Mouse (Mus musculus) kidney, postnatal 0 days (tissue): ENCODE measurements around the gene Pip4k2b. TPM values are rescaled to one million over a fixed set of nuclear protein-coding genes. Genes with fewer than 3 reads are reported as not detected.
A peak's percentile ranks its signal among the peaks of the same experiment; 100 is the strongest.
"Not testable (repeated sequence)": the region's sequence is repeated elsewhere in the genome, so short reads cannot be mapped to it uniquely, and the experiment has no call there.

Source experiments
- ATAC-seq: fragments of 200-750 bp; cut with Nextera tagmentation; replicated peaks from 2 replicates; pipeline ENCODE4 v1.8.0; 2017; ENCODE audit warnings: low read depth, moderate number of reproducible peaks, moderate TSS enrichment, moderate library complexity; ENCODE audit not compliant: low FRiP score
- DNase-seq: peaks from one replicate; pipeline ENCODE4 v3.0.0-alpha.2; 2016; ENCODE audit warnings: low spot score
- H3K27ac ChIP-seq: fragments of 300-500 bp; sonication (generic); 2 replicates; pipeline ENCODE4 v1.5.1; 2014; ENCODE audit warnings: mild to moderate bottlenecking
- H3K27me3 ChIP-seq: fragments of 300-500 bp; sonication (generic); 2 replicates; pipeline ENCODE4 v1.6.1; 2014; ENCODE audit warnings: low read length, mixed read lengths; ENCODE audit not compliant: insufficient read depth
- H3K36me3 ChIP-seq: fragments of 300-500 bp; sonication (generic); 2 replicates; pipeline ENCODE4 v1.6.1; 2014; ENCODE audit warnings: low read length, mixed read lengths; ENCODE audit not compliant: insufficient read depth
- H3K4me1 ChIP-seq: fragments of 300-500 bp; sonication (generic); replicated peaks from 2 replicates; pipeline ENCODE4 v1.6.1; 2014; ENCODE audit warnings: antibody characterized with exemption, low read length, mixed read lengths; ENCODE audit not compliant: insufficient read depth
- H3K4me2 ChIP-seq: fragments of 300-500 bp; sonication (generic); 2 replicates; pipeline ENCODE4 v1.6.1; 2014; ENCODE audit warnings: mild to moderate bottlenecking, low read length, moderate library complexity, mixed read lengths
- H3K4me3 ChIP-seq: fragments of 300-500 bp; sonication (generic); replicated peaks from 2 replicates; pipeline ENCODE4 v1.5.1; 2014; ENCODE audit warnings: low read depth, low read length
- H3K9ac ChIP-seq: fragments of 300-500 bp; sonication (generic); 2 replicates; pipeline ENCODE4 v1.6.1; 2014; ENCODE audit warnings: low read depth, low read length
- H3K9me3 ChIP-seq: fragments of 300-500 bp; sonication (generic); replicated peaks from 2 replicates; pipeline ENCODE4 v1.6.1; 2016; ENCODE audit warnings: low read length, inconsistent platforms, mixed read lengths
- CTCF ChIP-seq: IDR thresholded peaks from 2 replicates; pipeline ENCODE4 v1.5.1; 2016; ENCODE audit warnings: antibody characterized with exemption, low read depth, mild to moderate bottlenecking, moderate library complexity
- WGBS: fragments of 180-500 bp; shearing (Covaris S2); extraction: QIAGEN DNeasy Blood & Tissue Kit; methylation state at CpG from one replicate; pipeline ENCODE4 v1.1.7; 2014; 5-methylcytosine and 5-hydroxymethylcytosine counted together
- polyA plus RNA-seq: library from polyadenylated mRNA; unstranded; fragments of >200 nt; fragmentation: Nextera tagmentation; extraction: Ambion mirVana; gene quantifications from 2 replicates; pipeline ENCODE4 v1.2.1, GENCODE M21; 2015

Gene Pip4k2b
- polyA plus RNA-seq, 1 experiment from 2014 or later: 1.5 TPM

DNA sequence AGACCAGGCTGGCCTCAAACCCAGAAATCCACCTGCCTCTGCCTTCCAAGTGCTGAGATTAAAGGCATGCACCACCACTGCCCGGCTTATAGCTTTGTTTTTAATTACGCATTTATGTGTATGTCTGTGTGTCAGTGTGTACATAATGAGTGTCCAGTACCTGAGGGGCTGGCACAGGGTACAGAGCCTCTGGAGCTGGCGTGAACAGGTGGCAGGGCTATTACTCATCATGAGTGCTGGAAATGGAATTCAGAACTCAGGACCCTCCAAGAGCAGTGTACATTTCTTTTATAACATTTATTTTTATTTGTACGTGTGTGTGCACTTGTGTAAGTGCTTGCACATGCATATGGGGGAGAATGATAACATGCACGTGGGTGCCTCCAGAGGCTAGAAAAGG is 7.9 kb downstream of the Pip4k2b start:
- no peak for TF ChIP-seq CTCF

DNA sequence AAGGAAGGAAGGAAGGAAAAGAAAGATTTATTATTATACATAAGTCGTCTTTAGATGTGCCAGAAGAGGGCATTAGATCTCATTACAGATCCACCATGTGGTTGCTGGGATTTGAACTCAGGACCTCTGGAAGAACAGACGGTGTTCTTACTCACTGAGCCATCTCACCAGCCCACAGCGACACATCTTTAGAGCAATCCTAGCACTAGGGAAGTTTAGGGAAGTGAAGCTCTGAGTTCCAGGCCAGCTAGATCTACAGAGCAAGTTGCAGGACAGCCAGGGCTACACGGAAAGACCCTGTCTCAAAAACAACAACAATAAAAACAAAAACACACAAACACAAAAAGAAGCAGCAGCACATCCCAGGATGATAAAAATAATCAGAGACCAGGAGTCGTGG is 9.7 kb downstream of the Pip4k2b start:
- H3K4me2 ChIP-seq, H3K27ac ChIP-seq, H3K4me1 ChIP-seq, H3K9ac ChIP-seq, H3K4me3 ChIP-seq, H3K9me3 ChIP-seq, H3K27me3 ChIP-seq, DNase-seq, ATAC-seq: not testable (repeated sequence)
- 83% methylated on average over 5 of the region's 5 CpGs for WGBS
- H3K36me3 ChIP-seq: peaks cover 17% of the 10 kb centered on the region

More for the DNA sequence above, 7.9 kb downstream of the Pip4k2b start:
- Histone ChIP-seq H3K9ac (no peak overlapping the region), H3K27me3 (no peaks in the 10 kb centered on the region), H3K4me3 (no peak overlapping the region), H3K4me1 (peaks cover 13% of the 10 kb centered on the region; the same call in 1 of the 2 replicates), H3K9me3 (no peaks in the 10 kb centered on the region), H3K27ac (no peak overlapping the region), H3K4me2 (no peak overlapping the region), H3K36me3 (peaks cover 3% of the 10 kb centered on the region)
- no peak for ATAC-seq
- WGBS: 86% methylated on average over 5 of the region's 5 CpGs
- DNase-seq: no peak

- H3K9me3 ChIP-seq: no peaks in the 10 kb centered on the region
- ATAC-seq (no peak), DNase-seq (no peak)
- peaks cover 25% of the 10 kb centered on the region for H3K36me3 ChIP-seq
- H3K27me3 ChIP-seq: no peaks in the 10 kb centered on the region
- no peak overlapping the region for H3K4me3 ChIP-seq
- WGBS: 20% methylated on average over 10 of the region's 10 CpGs
- no peaks in the 10 kb centered on the region for H3K4me1 ChIP-seq
- H3K27ac ChIP-seq: no peak overlapping the region; the same call in 1 of the 2 replicates
- no peak overlapping the region for H3K9ac ChIP-seq
- TF ChIP-seq CTCF: no peak
- H3K4me2 ChIP-seq: no peak overlapping the region
These were observed 10.8 kb downstream of the Pip4k2b start for GRCm38 (mm10) chr11:97733689-97734088.

DNA sequence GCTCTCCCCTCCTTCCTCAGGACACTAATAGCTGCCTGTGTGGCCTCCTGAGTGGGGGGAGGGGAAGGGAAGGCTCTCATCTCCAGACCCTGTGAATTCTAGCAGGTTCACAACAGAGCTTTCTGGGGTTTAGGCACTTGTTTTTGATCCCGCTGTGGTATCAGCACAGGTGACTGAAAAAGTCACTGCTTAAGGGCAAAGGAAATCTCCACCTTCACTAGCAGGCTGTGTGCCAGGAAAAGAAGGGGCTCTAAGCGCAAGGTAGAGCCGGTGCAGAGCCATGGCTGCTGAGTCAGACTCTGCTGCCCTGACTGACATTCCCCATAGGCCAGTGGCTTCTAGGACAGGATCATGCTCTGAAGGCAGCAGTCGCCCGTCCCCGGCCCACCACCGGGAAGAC is 15.8 kb downstream of the Pip4k2b start:
- no peak for TF ChIP-seq CTCF
- Histone ChIP-seq H3K4me1 (no peaks in the 10 kb centered on the region), H3K27me3 (no peaks in the 10 kb centered on the region), H3K4me3 (no peak overlapping the region), H3K9me3 (no peaks in the 10 kb centered on the region), H3K9ac (no peak overlapping the region), H3K27ac (no peak overlapping the region), H3K36me3 (peaks cover 42% of the 10 kb centered on the region), H3K4me2 (no peak overlapping the region)
- 81% methylated on average over 7 of the region's 7 CpGs for WGBS
- DNase-seq (no peak), ATAC-seq (no peak)

DNA sequence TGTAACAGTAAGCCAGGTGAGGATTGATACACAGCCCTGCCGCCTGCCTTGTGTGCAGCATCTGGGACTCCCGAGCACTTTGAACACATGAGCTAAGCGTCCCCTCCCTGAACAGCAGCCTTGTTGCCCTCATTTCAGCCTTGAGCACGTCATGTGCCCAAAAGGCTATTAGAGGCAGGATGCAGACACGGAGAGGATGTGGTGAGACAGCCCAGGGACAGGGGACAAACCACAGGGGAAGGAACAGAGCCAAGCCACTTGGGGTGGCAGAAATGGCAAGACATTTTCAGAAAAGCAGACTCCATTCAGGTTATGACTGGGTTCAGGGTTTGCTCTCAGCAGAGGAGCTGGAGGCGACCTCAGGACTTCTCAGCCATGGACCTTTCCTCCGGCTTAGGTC is 16.2 kb downstream of the Pip4k2b start:
- Histone ChIP-seq H3K27me3 (no peaks in the 10 kb centered on the region), H3K27ac (no peak overlapping the region), H3K4me2 (no peak overlapping the region), H3K9me3 (no peaks in the 10 kb centered on the region), H3K9ac (no peak overlapping the region), H3K4me1 (no peaks in the 10 kb centered on the region), H3K36me3 (peaks cover 42% of the 10 kb centered on the region), H3K4me3 (no peak overlapping the region)
- WGBS: 67% methylated on average over 7 of the region's 7 CpGs
- DNase-seq (no peak), ATAC-seq (no peak)
- no peak for TF ChIP-seq CTCF

DNA sequence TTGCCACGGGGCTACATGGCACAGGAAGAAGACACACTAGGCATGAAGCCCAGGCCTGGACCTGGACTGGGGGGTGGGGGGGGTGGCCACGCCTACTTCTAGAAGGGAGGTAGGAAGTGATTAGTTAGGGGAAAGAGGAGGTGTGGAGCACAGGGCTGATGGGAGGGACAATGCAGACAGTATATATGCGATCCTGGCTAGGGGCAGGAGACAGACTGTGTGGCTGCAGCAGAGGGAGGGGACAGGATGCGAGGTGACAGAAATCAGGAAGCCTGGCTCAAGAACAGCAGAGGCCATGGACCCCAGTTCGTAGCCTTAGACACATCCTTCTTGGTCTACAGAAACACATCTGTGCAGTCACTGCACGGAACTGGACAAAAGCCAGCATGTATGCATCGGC is 20.8 kb downstream of the Pip4k2b start:
- H3K27me3 ChIP-seq: no peaks in the 10 kb centered on the region
- H3K4me3 ChIP-seq: no peak overlapping the region
- no peaks in the 10 kb centered on the region for H3K9me3 ChIP-seq
- no peak overlapping the region for H3K27ac ChIP-seq
- no peaks in the 10 kb centered on the region for H3K4me1 ChIP-seq
- no peak overlapping the region for H3K9ac ChIP-seq
- peaks cover 44% of the 10 kb centered on the region for H3K36me3 ChIP-seq
- ATAC-seq: no peak
- no peak for TF ChIP-seq CTCF
- H3K4me2 ChIP-seq: no peak overlapping the region
- WGBS: 71% methylated on average over 7 of the region's 7 CpGs
- peak; percentile 36 for DNase-seq

DNA sequence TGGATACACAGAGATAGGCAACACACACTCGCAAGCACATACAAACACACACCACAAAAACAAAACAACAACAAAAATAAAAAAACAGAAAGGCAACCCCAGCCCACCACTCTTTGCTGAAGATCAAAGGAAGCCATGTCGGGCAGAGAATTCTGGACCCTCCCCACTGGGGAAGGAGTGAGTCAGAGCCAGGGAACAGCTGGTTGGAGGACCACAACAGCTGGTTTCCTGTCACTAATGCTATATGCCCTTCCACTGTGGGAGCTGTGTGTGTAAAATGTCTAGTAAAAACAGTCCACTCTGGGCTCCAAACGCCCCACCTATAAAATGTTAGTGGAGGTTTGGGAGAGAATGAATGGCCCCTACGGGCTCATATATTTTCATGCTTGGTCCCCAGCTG is 23.2 kb downstream of the Pip4k2b start:
- Histone ChIP-seq H3K9ac (no peak overlapping the region), H3K4me1 (no peaks in the 10 kb centered on the region), H3K27ac (no peak overlapping the region), H3K9me3 (no peaks in the 10 kb centered on the region), H3K36me3 (peaks cover 48% of the 10 kb centered on the region), H3K27me3 (no peaks in the 10 kb centered on the region), H3K4me2 (no peak overlapping the region), H3K4me3 (no peak overlapping the region)
- WGBS: 91% methylated on average over 4 of the region's 4 CpGs
- ATAC-seq: no peak
- no peak for TF ChIP-seq CTCF
- DNase-seq: no peak
